In genomic region chr16:42189431-42190081, GRCm38 (mm10) we compare ENCODE assay signal across 8 mouse cellular contexts.
DNase-seq lines count a peak whose midpoint lies in the region; ATAC-seq and TF ChIP-seq lines count a peak whose summit lies in the region.

No protein-coding gene starts in this region.

- H3K27me3 ChIP-seq in heart, embryonic 16.5 days (ENCODE audit: control insufficient read depth, insufficient read depth, low read length), result no peaks in the 10 kb centered on the region
- H3K27me3 ChIP-seq in liver, postnatal 0 days (ENCODE audit: insufficient read depth, low read length), result 0 out of 2 replicates have a peak, but pooled peaks cover 3% of the 10 kb centered on the region
- H3K27me3 ChIP-seq in thymus, adult 2 months (ENCODE audit: control insufficient read depth, insufficient read depth, low read length), result no peaks in the 10 kb centered on the region

- TF ChIP-seq POLR2A in thymus, adult 2 months (IDR thresholded peaks at IDR 0.05; ENCODE audit: control insufficient read depth, extremely low read depth, insufficient read depth, low read length, poor library complexity), result no peak

- DNase-seq in layer of hippocampus, adult 9-11 months, result peak; percentile 10
- no peak for DNase-seq in layer of hippocampus, postnatal 10 days (ENCODE audit: low spot score in 2 of 2)
- DNase-seq in embryo, embryonic 10.5 days (ENCODE audit: low spot score), result peak; percentile 59
- no peak for DNase-seq in liver, postnatal 0 days
- peak; percentile 43 for DNase-seq in thymus, adult 2 months
- no peak for DNase-seq in ovary, postnatal 36 days (ENCODE audit: low spot score)
- DNase-seq in spleen, postnatal 4 days (ENCODE audit: low spot score in 2 of 2), result no peak

- H3K36me3 ChIP-seq in heart, embryonic 16.5 days (ENCODE audit: control insufficient read depth, insufficient read depth), result no peaks in the 10 kb centered on the region
- no peaks in the 10 kb centered on the region for H3K36me3 ChIP-seq in liver, postnatal 0 days (replicated peaks; ENCODE audit: insufficient read depth, low read length)
- no peaks in the 10 kb centered on the region for H3K36me3 ChIP-seq in thymus, adult 2 months (ENCODE audit: control insufficient read depth, insufficient read depth, low read length)

- no peak for TF ChIP-seq EP300 in liver, postnatal 0 days (IDR thresholded peaks at IDR 0.05; ENCODE audit: low read depth)

- 38% methylated on average over 14 of the region's 14 CpGs for WGBS in heart, embryonic 16.5 days
- 42% methylated on average over 14 of the region's 14 CpGs for WGBS in liver, postnatal 0 days (ENCODE audit: insufficient replicate concordance)
- WGBS in thymus, adult 2 months, result 42% methylated on average over 14 of the region's 14 CpGs

- H3K9ac ChIP-seq in heart, embryonic 16.5 days (ENCODE audit: low read length), result peak overlapping the region; percentile 64
- H3K9ac ChIP-seq in liver, postnatal 0 days (replicated peaks), result no peak overlapping the region

- no peak for ATAC-seq in heart, embryonic 16.5 days (replicated peaks; ENCODE audit: extremely low read depth, insufficient read depth, low FRiP score)
- no peak for ATAC-seq in liver, postnatal 0 days

- H3K4me3 ChIP-seq in heart, embryonic 16.5 days (ENCODE audit: low read length), result peak overlapping the region; percentile 65
- H3K4me3 ChIP-seq in liver, postnatal 0 days (ENCODE audit: low read depth, low read length), result peak overlapping the region; percentile 43
- H3K4me3 ChIP-seq in thymus, adult 2 months (ENCODE audit: control insufficient read depth, insufficient read depth, low read length), result peak overlapping the region; percentile 21

- peak overlapping the region; percentile 70 for H3K4me2 ChIP-seq in heart, embryonic 16.5 days (ENCODE audit: low read depth, low read length)
- H3K4me2 ChIP-seq in liver, postnatal 0 days (ENCODE audit: low read depth, low read length), result peak overlapping the region; percentile 77

- H3K27ac ChIP-seq in heart, embryonic 16.5 days (ENCODE audit: low read length), result peak overlapping the region; percentile 86
- no peak overlapping the region for H3K27ac ChIP-seq in liver, postnatal 0 days (ENCODE audit: low read depth)
- H3K27ac ChIP-seq in thymus, adult 2 months (ENCODE audit: control insufficient read depth, insufficient read depth, low read length), result peak overlapping the region; percentile 11; the same call in 1 of the 2 replicates

- TF ChIP-seq CTCF in liver, postnatal 0 days (IDR thresholded peaks at IDR 0.05; ENCODE audit: low read depth), result no peak
- no peak for TF ChIP-seq CTCF in thymus, adult 2 months (IDR thresholded peaks at IDR 0.05; ENCODE audit: borderline replicate concordance, control insufficient read depth, extremely low read depth, insufficient read depth, low read length, poor library complexity)

- H3K4me1 ChIP-seq in heart, embryonic 16.5 days (ENCODE audit: control insufficient read depth, insufficient read depth, low read length), result peaks cover 8% of the 10 kb centered on the region; the same call in 1 of the 2 replicates
- H3K4me1 ChIP-seq in liver, postnatal 0 days (ENCODE audit: insufficient read depth), result no peaks in the 10 kb centered on the region; the same call in 1 of the 2 replicates
- peaks cover 7% of the 10 kb centered on the region for H3K4me1 ChIP-seq in thymus, adult 2 months (replicated peaks; ENCODE audit: control insufficient read depth, insufficient read depth, low read length)

- H3K9me3 ChIP-seq in heart, embryonic 16.5 days (replicated peaks; ENCODE audit: control insufficient read depth, low read length), result no peaks in the 10 kb centered on the region
- H3K9me3 ChIP-seq in liver, postnatal 0 days (ENCODE audit: low read length), result no peaks in the 10 kb centered on the region

Comparison
In these comparisons a context has a peak if more than half of its experiments do, and no peak if none do; other contexts are left out.
1. DNase-seq: peak in layer of hippocampus, adult 9-11 months (single experiment), embryo, embryonic 10.5 days (single experiment) and thymus, adult 2 months (single experiment); none in layer of hippocampus, postnatal 10 days (0 of 2), liver, postnatal 0 days (single experiment), ovary, postnatal 36 days (single experiment) and spleen, postnatal 4 days (0 of 2).
2. Peak in every context shown above with its lines, with median percentiles within 50 percentile points of each other: H3K4me3 ChIP-seq.